In the genomic region with DNA sequence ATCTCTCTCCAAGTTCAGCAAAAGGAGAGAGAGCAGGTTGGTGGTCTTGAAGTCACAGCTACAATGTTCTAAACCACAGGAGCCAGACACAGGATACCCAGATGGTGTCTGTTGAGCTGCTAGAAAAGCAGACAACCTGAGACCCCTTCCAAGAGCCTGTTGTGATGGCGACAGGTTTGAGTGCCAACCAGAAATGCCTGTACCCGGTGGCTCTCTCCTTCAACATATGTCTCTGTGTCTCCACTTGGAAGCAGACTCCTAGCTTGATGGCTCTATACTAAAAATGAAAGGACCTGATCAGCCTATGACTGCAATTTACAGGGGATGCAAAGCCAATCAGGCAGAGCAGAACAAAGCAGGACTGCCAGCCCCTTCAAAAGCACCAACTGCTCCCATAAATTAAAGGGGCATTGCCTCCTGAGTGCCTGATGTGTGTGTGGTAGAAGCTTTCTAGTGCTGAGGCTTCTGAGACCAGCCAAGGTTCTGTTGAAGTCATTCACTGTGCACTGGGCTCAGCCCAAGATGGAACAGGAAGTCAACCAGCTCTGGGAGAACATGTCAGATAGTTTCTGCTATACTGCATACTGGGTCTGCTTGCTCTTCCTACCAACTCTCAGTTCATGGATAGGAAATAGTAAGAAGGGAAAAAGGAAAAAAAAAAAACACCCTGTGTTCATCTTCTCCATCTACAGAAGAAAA, we compare ENCODE assay signal across 26 mouse cellular contexts. TPM values are rescaled to one million over a fixed set of nuclear protein-coding genes. Genes with fewer than 3 reads are reported as not detected.
DNase-seq lines count a peak whose midpoint lies in the region; ATAC-seq and TF ChIP-seq lines count a peak whose summit lies in the region.
"Had no signal": no experiment of that assay in that cellular context is flagged by ENCODE, and none has a peak within 500 bp of the region (broad histone marks: within the 10 kb centered on the region; RNA-seq: fewer than 3 reads in every experiment).

No protein-coding gene starts in this region.

- H3K27me3 ChIP-seq in forebrain, embryonic 15.5 days = no peaks in the 10 kb centered on the region
- no peaks in the 10 kb centered on the region for H3K27me3 ChIP-seq in forebrain, embryonic 12.5 days
- H3K27me3 ChIP-seq in hindbrain, embryonic 16.5 days (replicated peaks; ENCODE audit: control insufficient read depth, insufficient read depth, low read length) = no peaks in the 10 kb centered on the region
- H3K27me3 ChIP-seq in hindbrain, embryonic 11.5 days (ENCODE audit: control insufficient read depth, insufficient read depth, low read length) = no peaks in the 10 kb centered on the region
- no peaks in the 10 kb centered on the region for H3K27me3 ChIP-seq in midbrain, postnatal 0 days (ENCODE audit: insufficient read depth, low read length)
- no peaks in the 10 kb centered on the region for H3K27me3 ChIP-seq in midbrain, embryonic 15.5 days (replicated peaks)
- H3K27me3 ChIP-seq in forebrain, postnatal 0 days (ENCODE audit: insufficient read depth, low read length) = no peaks in the 10 kb centered on the region
- H3K27me3 ChIP-seq: CH12.LX; embryonic facial prominence, embryonic 15.5 days; hindbrain, embryonic 15.5 days; kidney, embryonic 15.5 days; limb, embryonic 15.5 days; liver, embryonic 15.5 days; Patski had no signal

- no peak for DNase-seq in hindbrain, embryonic 11.5 days (ENCODE audit: low spot score)
- peak; percentile 38 for DNase-seq in midbrain, postnatal 0 days (ENCODE audit: low spot score)
- DNase-seq in forebrain, postnatal 0 days = peak; percentile 69
- DNase-seq: adrenal gland, postnatal 36 days; B cell, adult 2 months; cerebellum, adult 2 months; heart, postnatal 36 days; kidney, adult 11 months; kidney, postnatal 36 days; right cerebral cortex, adult 18-20 months; thymus, adult 18-20 months had no signal

- ATAC-seq in forebrain, embryonic 15.5 days (replicated peaks) = peak; percentile 90
- ATAC-seq in forebrain, embryonic 12.5 days (ENCODE audit: low FRiP score) = no peak
- ATAC-seq in hindbrain, embryonic 16.5 days = peak; percentile 65
- ATAC-seq in hindbrain, embryonic 11.5 days (ENCODE audit: low FRiP score) = no peak
- no peak for ATAC-seq in midbrain, postnatal 0 days (ENCODE audit: low FRiP score)
- no peak for ATAC-seq in midbrain, embryonic 15.5 days (replicated peaks)
- ATAC-seq in forebrain, postnatal 0 days = peak; percentile 91
- ATAC-seq: lung, postnatal 0 days; midbrain, embryonic 16.5 days; Patski had no signal

- WGBS in forebrain, embryonic 15.5 days = 53% methylated on average over 2 of the region's 2 CpGs
- whole genome bisulfite sequencing in forebrain, embryonic 12.5 days = 82% methylated on average over 2 of the region's 2 CpGs
- WGBS in hindbrain, embryonic 16.5 days = 68% methylated on average over 2 of the region's 2 CpGs
- 66% methylated on average over 2 of the region's 2 CpGs for WGBS in hindbrain, embryonic 11.5 days
- WGBS in midbrain, postnatal 0 days = 79% methylated on average over 2 of the region's 2 CpGs
- WGBS in midbrain, embryonic 15.5 days = 81% methylated on average over 2 of the region's 2 CpGs
- WGBS in forebrain, postnatal 0 days = 39% methylated on average over 2 of the region's 2 CpGs

- H3K4me1 ChIP-seq in forebrain, embryonic 15.5 days = no peaks in the 10 kb centered on the region
- 0 out of 2 replicates have a peak, but pooled peaks cover 4% of the 10 kb centered on the region for H3K4me1 ChIP-seq in forebrain, embryonic 12.5 days
- no peaks in the 10 kb centered on the region for H3K4me1 ChIP-seq in hindbrain, embryonic 16.5 days (ENCODE audit: control insufficient read depth, insufficient read depth, low read depth, low read length)
- H3K4me1 ChIP-seq in hindbrain, embryonic 11.5 days (replicated peaks; ENCODE audit: control insufficient read depth, insufficient read depth, low read length) = no peaks in the 10 kb centered on the region
- H3K4me1 ChIP-seq in midbrain, postnatal 0 days (ENCODE audit: insufficient read depth, low read length) = no peaks in the 10 kb centered on the region
- no peaks in the 10 kb centered on the region for H3K4me1 ChIP-seq in midbrain, embryonic 15.5 days
- no peaks in the 10 kb centered on the region for H3K4me1 ChIP-seq in forebrain, postnatal 0 days (ENCODE audit: insufficient read depth)
- H3K4me1 ChIP-seq: embryonic facial prominence, embryonic 15.5 days; hindbrain, embryonic 15.5 days; limb, embryonic 15.5 days; liver, embryonic 15.5 days had no signal

- 0 out of 2 replicates have a peak overlapping the region, but pooled peaks have one; percentile 31 for H3K27ac ChIP-seq in forebrain, embryonic 15.5 days (replicated peaks)
- no peak overlapping the region for H3K27ac ChIP-seq in forebrain, embryonic 12.5 days
- H3K27ac ChIP-seq in hindbrain, embryonic 16.5 days (ENCODE audit: low read depth, low read length) = no peak overlapping the region
- no peak overlapping the region for H3K27ac ChIP-seq in hindbrain, embryonic 11.5 days (ENCODE audit: low read depth, low read length)
- H3K27ac ChIP-seq in midbrain, postnatal 0 days (ENCODE audit: low read depth, low read length) = no peak overlapping the region
- no peak overlapping the region for H3K27ac ChIP-seq in midbrain, embryonic 15.5 days
- no peak overlapping the region for H3K27ac ChIP-seq in forebrain, postnatal 0 days (ENCODE audit: low read depth, low read length)
- H3K27ac ChIP-seq: embryonic facial prominence, embryonic 15.5 days; hindbrain, embryonic 15.5 days; kidney, embryonic 15.5 days; limb, embryonic 15.5 days; liver, embryonic 15.5 days; macrophage had no signal

- no peak overlapping the region for H3K4me2 ChIP-seq in forebrain, embryonic 15.5 days (replicated peaks)
- H3K4me2 ChIP-seq in forebrain, embryonic 12.5 days = no peak overlapping the region
- no peak overlapping the region for H3K4me2 ChIP-seq in hindbrain, embryonic 16.5 days (ENCODE audit: low read length)
- no peak overlapping the region for H3K4me2 ChIP-seq in hindbrain, embryonic 11.5 days (replicated peaks; ENCODE audit: low read depth, low read length)
- no peak overlapping the region for H3K4me2 ChIP-seq in midbrain, postnatal 0 days (ENCODE audit: low read depth, low read length, poor library complexity, severe bottlenecking)
- no peak overlapping the region for H3K4me2 ChIP-seq in midbrain, embryonic 15.5 days
- H3K4me2 ChIP-seq in forebrain, postnatal 0 days (ENCODE audit: low read depth) = no peak overlapping the region
- H3K4me2 ChIP-seq: embryonic facial prominence, embryonic 15.5 days; hindbrain, embryonic 15.5 days; kidney, embryonic 15.5 days; limb, embryonic 15.5 days; liver, embryonic 15.5 days had no signal

- no peaks in the 10 kb centered on the region for H3K36me3 ChIP-seq in forebrain, embryonic 15.5 days
- no peaks in the 10 kb centered on the region for H3K36me3 ChIP-seq in forebrain, embryonic 12.5 days (replicated peaks)
- no peaks in the 10 kb centered on the region; the same call in 1 of the 2 replicates for H3K36me3 ChIP-seq in hindbrain, embryonic 16.5 days (ENCODE audit: control insufficient read depth, insufficient read depth, low read length)
- H3K36me3 ChIP-seq in hindbrain, embryonic 11.5 days (ENCODE audit: control insufficient read depth, insufficient read depth, low read length) = no peaks in the 10 kb centered on the region
- no peaks in the 10 kb centered on the region for H3K36me3 ChIP-seq in midbrain, postnatal 0 days (ENCODE audit: insufficient read depth, low read length)
- no peaks in the 10 kb centered on the region for H3K36me3 ChIP-seq in midbrain, embryonic 15.5 days (replicated peaks)
- H3K36me3 ChIP-seq in forebrain, postnatal 0 days (ENCODE audit: insufficient read depth) = no peaks in the 10 kb centered on the region
- H3K36me3 ChIP-seq: embryonic facial prominence, embryonic 15.5 days; G1E; kidney, embryonic 15.5 days; limb, embryonic 15.5 days; liver, embryonic 15.5 days had no signal

- TF ChIP-seq CTCF in midbrain, postnatal 0 days (IDR thresholded peaks at IDR 0.05) = no peak
- TF ChIP-seq CTCF in forebrain, postnatal 0 days (IDR thresholded peaks at IDR 0.05; ENCODE audit: low read depth) = no peak

- no peak overlapping the region for H3K4me3 ChIP-seq in forebrain, embryonic 15.5 days
- H3K4me3 ChIP-seq in forebrain, embryonic 12.5 days (replicated peaks) = no peak overlapping the region
- H3K4me3 ChIP-seq in hindbrain, embryonic 16.5 days (ENCODE audit: low read length) = no peak overlapping the region
- no peak overlapping the region for H3K4me3 ChIP-seq in hindbrain, embryonic 11.5 days (ENCODE audit: low read depth, low read length)
- no peak overlapping the region for H3K4me3 ChIP-seq in midbrain, postnatal 0 days (ENCODE audit: low read depth, low read length)
- H3K4me3 ChIP-seq in midbrain, embryonic 15.5 days = no peak overlapping the region
- no peak overlapping the region for H3K4me3 ChIP-seq in forebrain, postnatal 0 days (ENCODE audit: low read depth, low read length)
- H3K4me3 ChIP-seq: embryonic facial prominence, embryonic 15.5 days; hindbrain, embryonic 15.5 days; kidney, embryonic 15.5 days; limb, embryonic 15.5 days; liver, embryonic 15.5 days had no signal

- no peaks in the 10 kb centered on the region for H3K9me3 ChIP-seq in forebrain, embryonic 15.5 days
- H3K9me3 ChIP-seq in forebrain, embryonic 12.5 days = no peaks in the 10 kb centered on the region
- no peaks in the 10 kb centered on the region for H3K9me3 ChIP-seq in hindbrain, embryonic 16.5 days (ENCODE audit: control insufficient read depth, low read length)
- no peaks in the 10 kb centered on the region for H3K9me3 ChIP-seq in hindbrain, embryonic 11.5 days (ENCODE audit: control insufficient read depth, low read length)
- H3K9me3 ChIP-seq in midbrain, postnatal 0 days (ENCODE audit: low read length) = no peaks in the 10 kb centered on the region
- no peaks in the 10 kb centered on the region for H3K9me3 ChIP-seq in midbrain, embryonic 15.5 days
- H3K9me3 ChIP-seq in forebrain, postnatal 0 days (ENCODE audit: low read length) = no peaks in the 10 kb centered on the region
- H3K9me3 ChIP-seq: embryonic facial prominence, embryonic 15.5 days; G1E; hindbrain, embryonic 15.5 days; kidney, embryonic 15.5 days; limb, embryonic 15.5 days; liver, embryonic 15.5 days had no signal

- no peak overlapping the region for H3K9ac ChIP-seq in forebrain, embryonic 15.5 days (replicated peaks)
- H3K9ac ChIP-seq in forebrain, embryonic 12.5 days = no peak overlapping the region
- H3K9ac ChIP-seq in hindbrain, embryonic 16.5 days (ENCODE audit: low read depth, low read length) = no peak overlapping the region
- no peak overlapping the region for H3K9ac ChIP-seq in hindbrain, embryonic 11.5 days (ENCODE audit: low read depth, low read length)
- H3K9ac ChIP-seq in midbrain, postnatal 0 days (replicated peaks; ENCODE audit: low read length, poor library complexity, severe bottlenecking) = no peak overlapping the region
- no peak overlapping the region for H3K9ac ChIP-seq in midbrain, embryonic 15.5 days
- no peak overlapping the region for H3K9ac ChIP-seq in forebrain, postnatal 0 days
- H3K9ac ChIP-seq: embryonic facial prominence, embryonic 15.5 days; hindbrain, embryonic 15.5 days; kidney, embryonic 15.5 days; limb, embryonic 15.5 days; liver, embryonic 15.5 days had no signal

RNA-seq across cellular contexts. Expression of a gene that starts 37.2 kb away (rescaled TPM):
- 2.6 TPM in 2 replicates for polyA plus RNA-seq in forebrain, embryonic 15.5 days (2015; fragmentation: Nextera tagmentation; extraction: Ambion mirVana)
- 1.00 and 1.7 TPM in 2 replicates for polyA plus RNA-seq in forebrain, embryonic 12.5 days (2016; fragmentation: Nextera tagmentation; extraction: Ambion mirVana)
- polyA plus RNA-seq in hindbrain, embryonic 16.5 days (2015; fragmentation: Nextera tagmentation; extraction: Ambion mirVana) = 2.4 and 2.9 TPM in 2 replicates
- polyA plus RNA-seq in hindbrain, embryonic 11.5 days (2014; fragmentation: Nextera tagmentation; extraction: Ambion mirVana) = 0.74 and 1.1 TPM in 2 replicates
- 29.4 and 30.9 TPM in 2 replicates for total RNA-seq in midbrain, postnatal 0 days (2014; rRNA removed)
- 1.6 and 2.0 TPM in 2 replicates for polyA plus RNA-seq in midbrain, postnatal 0 days (2015; fragmentation: Nextera tagmentation; extraction: Ambion mirVana)
- polyA plus RNA-seq in midbrain, embryonic 15.5 days (2015; fragmentation: Nextera tagmentation; extraction: Ambion mirVana) = 2.1 and 2.3 TPM in 2 replicates
- 18.9 and 20.5 TPM in 2 replicates for total RNA-seq in forebrain, postnatal 0 days (2014; rRNA removed)
- 1.3 and 1.7 TPM in 2 replicates for polyA plus RNA-seq in forebrain, postnatal 0 days (2015; fragmentation: Nextera tagmentation; extraction: Ambion mirVana)
- polyA plus RNA-seq: G1E, macrophage had no signal

Comparison
In these comparisons a context has a peak if more than half of its experiments do, and no peak if none do; other contexts are left out.
1. ATAC-seq: peak in forebrain, embryonic 15.5 days (single experiment), hindbrain, embryonic 16.5 days (single experiment) and forebrain, postnatal 0 days (single experiment); none in forebrain, embryonic 12.5 days (single experiment), hindbrain, embryonic 11.5 days (single experiment), midbrain, postnatal 0 days (single experiment) and midbrain, embryonic 15.5 days (single experiment).